In genomic region chr17:36914108-36914507, GRCm38 (mm10) we compare ENCODE assay signal across 9 mouse cellular contexts. TPM values are rescaled to one million over a fixed set of nuclear protein-coding genes. Genes with fewer than 3 reads are reported as not detected.
DNase-seq lines count a peak whose midpoint lies in the region; ATAC-seq and TF ChIP-seq lines count a peak whose summit lies in the region.
"Had no signal": no experiment of that assay in that cellular context is flagged by ENCODE, and none has a peak within 500 bp of the region (broad histone marks: within the 10 kb centered on the region; RNA-seq: fewer than 3 reads in every experiment).

No protein-coding gene starts in this region.

- peaks cover 2% of the 10 kb centered on the region; the same call in 1 of the 2 replicates for H3K27me3 ChIP-seq in spleen, adult 2 months (ENCODE audit: control insufficient read depth, insufficient read depth, low read length)

- peak; percentile 43; the same call in 1 of the 2 replicates for TF ChIP-seq CTCF in spleen, adult 2 months (IDR thresholded peaks at IDR 0.05; ENCODE audit: extremely low read depth, insufficient read depth, insufficient read length, insufficient replicate concordance)

- H3K4me3 ChIP-seq in spleen, adult 2 months (ENCODE audit: extremely low read depth, insufficient read depth, insufficient read length): no peak overlapping the region
- H3K4me3 ChIP-seq: megakaryocyte, embryonic 14.5 days had no signal

- DNase-seq in heart, adult 11 months: peak; percentile 91
- no peak for DNase-seq in heart, postnatal 25 days (ENCODE audit: low spot score)
- DNase-seq in T-cell, adult 2 months (ENCODE audit: low spot score): peak; percentile 68
- DNase-seq in cerebellum, postnatal 36 days: peak; percentile 77 to 83
- peak; percentile 30 to 76 for DNase-seq in gastrocnemius, postnatal 4 days (ENCODE audit: low spot score in 2 of 2)
- peak; percentile 79 to 83 for DNase-seq in layer of hippocampus, postnatal 10 days (ENCODE audit: low spot score in 2 of 2)
- DNase-seq in spleen, adult 2 months (ENCODE audit: low read depth in 1 of 2, low spot score in 2 of 2): peak; percentile 50 to 68

- intact Hi-C loops in heart, postnatal 25 days (cut with DNase I): loop anchor here (1.0 to 2.0 kb wide), 3 partner anchors 21 to 133 kb away; no protein-coding TSS in a partner anchor

- WGBS in spleen, adult 2 months: 20% methylated on average over 2 of the region's 2 CpGs

- peak; percentile 90 for ATAC-seq in megakaryocyte progenitor cell, adult 5-6 weeks (replicated peaks; ENCODE audit: poor library complexity)

- no peak for TF ChIP-seq POLR2A in spleen, adult 2 months (IDR thresholded peaks at IDR 0.05; ENCODE audit: low read depth, low read length)

- H3K36me3 ChIP-seq in spleen, adult 2 months (ENCODE audit: control insufficient read depth, insufficient read depth, low read length): no peaks in the 10 kb centered on the region

- H3K4me1 ChIP-seq in spleen, adult 2 months (ENCODE audit: control insufficient read depth, insufficient read depth, insufficient read length): no peaks in the 10 kb centered on the region

- no peak overlapping the region for H3K27ac ChIP-seq in spleen, adult 2 months (ENCODE audit: insufficient read depth, low read length)

RNA-seq across cellular contexts. Expression of gene Trim31, which starts 16.2 kb away (rescaled TPM):
- not detected for total RNA-seq in heart, postnatal 25 days (2021)
- total RNA-seq in gastrocnemius, postnatal 4 days (2021): not detected
- not detected for total RNA-seq in layer of hippocampus, postnatal 10 days (2021)
- total RNA-seq in megakaryocyte progenitor cell, adult 5-6 weeks (2015): not detected in 2 replicates
- not detected in 2 replicates for total RNA-seq in megakaryocyte progenitor cell, adult 5-6 weeks (2017)
- not detected in 2 replicates for polyA plus RNA-seq in spleen, adult 2 months (2012; rRNA removed)

RNA-seq across cellular contexts. Expression of gene Trim40, which starts 24.2 kb away (rescaled TPM):
- total RNA-seq in heart, postnatal 25 days (2021): not detected
- total RNA-seq in gastrocnemius, postnatal 4 days (2021): not detected
- not detected for total RNA-seq in layer of hippocampus, postnatal 10 days (2021)
- total RNA-seq in megakaryocyte progenitor cell, adult 5-6 weeks (2015): not detected in 2 replicates
- not detected in 2 replicates for total RNA-seq in megakaryocyte progenitor cell, adult 5-6 weeks (2017)
- 0.19 TPM in 1 of 2 replicates, not detected in the other for polyA plus RNA-seq in spleen, adult 2 months (2012; rRNA removed)

RNA-seq across cellular contexts. Expression of gene Rnf39, which starts 28.6 kb away (rescaled TPM):
- total RNA-seq in heart, postnatal 25 days (2021): 1 to 10 TPM in 1 of 2 experiments, under 1 TPM in 1; 0.36 to 1.1 TPM
- total RNA-seq in gastrocnemius, postnatal 4 days (2021): under 1 TPM in 1 of 2 experiments, not detected in 1; 0.29 TPM
- total RNA-seq in layer of hippocampus, postnatal 10 days (2021): 1 to 10 TPM; 4.9 to 5.4 TPM
- total RNA-seq in megakaryocyte progenitor cell, adult 5-6 weeks (2015): not detected in 2 replicates
- total RNA-seq in megakaryocyte progenitor cell, adult 5-6 weeks (2017): not detected in 2 replicates
- 0.20 and 0.23 TPM in 2 replicates for polyA plus RNA-seq in spleen, adult 2 months (2012; rRNA removed)

RNA-seq across cellular contexts. Expression of gene Ppp1r11, which starts 37.4 kb away (rescaled TPM):
- total RNA-seq in heart, postnatal 25 days (2021): 10 to 100 TPM; 87.4 to 92.9 TPM
- total RNA-seq in gastrocnemius, postnatal 4 days (2021): 10 to 100 TPM; 66.6 to 72.8 TPM
- total RNA-seq in layer of hippocampus, postnatal 10 days (2021): 100 to 1,000 TPM in 1 of 2 experiments, 10 to 100 TPM in 1; 88.2 to 100 TPM
- 82.1 and 83.5 TPM in 2 replicates for total RNA-seq in megakaryocyte progenitor cell, adult 5-6 weeks (2015)
- 57.1 and 87.6 TPM in 2 replicates for total RNA-seq in megakaryocyte progenitor cell, adult 5-6 weeks (2017)
- 36.3 and 36.9 TPM in 2 replicates for polyA plus RNA-seq in spleen, adult 2 months (2012; rRNA removed)

RNA-seq across cellular contexts. Expression of gene Znrd1, which starts 44.3 kb away (rescaled TPM):
- 10 to 100 TPM; 25.9 to 27.4 TPM for total RNA-seq in heart, postnatal 25 days (2021)
- 10 to 100 TPM; 29.2 to 32.9 TPM for total RNA-seq in gastrocnemius, postnatal 4 days (2021)
- 10 to 100 TPM; 30.2 to 30.3 TPM for total RNA-seq in layer of hippocampus, postnatal 10 days (2021)
- 105 and 108 TPM in 2 replicates for total RNA-seq in megakaryocyte progenitor cell, adult 5-6 weeks (2015)
- total RNA-seq in megakaryocyte progenitor cell, adult 5-6 weeks (2017): 37.2 and 53.9 TPM in 2 replicates
- 19.0 and 23.5 TPM in 2 replicates for polyA plus RNA-seq in spleen, adult 2 months (2012; rRNA removed)
